Mouse (Mus musculus): ENCODE measurements at regions not wholly inside any gene's neighbourhood (a gene's known extent, or its start where the extent isn't known, plus 50 kb on each side); places are given as distances from the start of the nearest gene placed in this dataset.

GRCm38 (mm10) chr1:47285639-47286038 lies 393.0 kb upstream of the Slc39a10 start:
- TF ChIP-seq CTCF (IDR thresholded peaks at IDR 0.05; ENCODE audit: low read depth) (no peak), EP300 (IDR thresholded peaks at IDR 0.05; ENCODE audit: low read depth) (no peak)
